Mouse (Mus musculus): ENCODE data around the gene 4933415F23Rik. TPM values are rescaled to one million over a fixed set of nuclear protein-coding genes. Genes with fewer than 3 reads are reported as not detected.

Gene 4933415F23Rik
- not detected in 2 replicates for polyA plus RNA-seq (2012; rRNA removed; ENCODE audit: low replicate concordance)

GRCm38 (mm10) chr1:23102021-23102420 is at the start of gene 4933415F23Rik:
Gene 4933415F23Rik, minus strand, starts transcription at chr1:23102253.

Measured in subcutaneous adipose tissue, adult 2 months (tissue).